Mouse (Mus musculus): ENCODE results near the gene 2610528A11Rik. TPM values are rescaled to one million over a fixed set of nuclear protein-coding genes. Genes with fewer than 3 reads are reported as not detected.
"Not testable (repeated sequence)": the region's sequence is repeated elsewhere in the genome, so short reads cannot be mapped to it uniquely, and the experiment has no call there.

Gene 2610528A11Rik
- polyA plus RNA-seq (2015; fragmentation: Nextera tagmentation; extraction: Ambion mirVana), result 0.27 and 0.39 TPM in 2 replicates

DNA sequence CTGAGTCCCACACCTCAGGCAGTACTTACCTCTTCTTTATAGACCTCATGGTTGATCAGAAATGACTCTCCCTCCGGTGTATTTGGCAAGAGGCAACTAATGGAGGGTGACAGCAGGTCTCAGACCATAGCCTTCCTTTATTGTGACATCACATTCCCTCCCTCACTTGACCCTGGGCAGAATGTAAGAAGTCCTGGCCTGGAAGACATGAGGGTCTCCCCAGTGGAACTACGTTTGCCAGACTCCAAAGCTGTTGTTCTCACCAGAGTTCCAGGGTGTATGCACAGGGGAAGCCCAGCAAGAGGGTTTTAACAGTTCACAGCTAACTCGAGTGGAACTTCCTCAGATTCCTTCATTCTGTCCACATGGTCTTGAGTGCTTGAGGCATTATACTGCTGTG lies at the start of gene 2610528A11Rik:
2610528A11Rik (minus strand) TSS at position 101 of the 400 bp plus-strand sequence.
- no peak within 1 kb of the TSS for H3K9ac ChIP-seq
- no peak within 1 kb of the TSS for H3K4me2 ChIP-seq
- H3K4me3 ChIP-seq, result no peak within 1 kb of the TSS
- no peak within 1 kb of the TSS for H3K27ac ChIP-seq (replicated peaks)
- peaks cover 5% of the 10 kb centered on the region; the same call in 1 of the 2 replicates for H3K36me3 ChIP-seq
- no peak for ATAC-seq (ENCODE audit: low FRiP score, low read depth)
- no peaks in the 10 kb centered on the region for H3K4me1 ChIP-seq (replicated peaks)
- no peaks in the 10 kb centered on the region for H3K9me3 ChIP-seq
- 72% methylated on average over 3 of the region's 3 CpGs for WGBS
- H3K27me3 ChIP-seq, result no peaks in the 10 kb centered on the region

DNA sequence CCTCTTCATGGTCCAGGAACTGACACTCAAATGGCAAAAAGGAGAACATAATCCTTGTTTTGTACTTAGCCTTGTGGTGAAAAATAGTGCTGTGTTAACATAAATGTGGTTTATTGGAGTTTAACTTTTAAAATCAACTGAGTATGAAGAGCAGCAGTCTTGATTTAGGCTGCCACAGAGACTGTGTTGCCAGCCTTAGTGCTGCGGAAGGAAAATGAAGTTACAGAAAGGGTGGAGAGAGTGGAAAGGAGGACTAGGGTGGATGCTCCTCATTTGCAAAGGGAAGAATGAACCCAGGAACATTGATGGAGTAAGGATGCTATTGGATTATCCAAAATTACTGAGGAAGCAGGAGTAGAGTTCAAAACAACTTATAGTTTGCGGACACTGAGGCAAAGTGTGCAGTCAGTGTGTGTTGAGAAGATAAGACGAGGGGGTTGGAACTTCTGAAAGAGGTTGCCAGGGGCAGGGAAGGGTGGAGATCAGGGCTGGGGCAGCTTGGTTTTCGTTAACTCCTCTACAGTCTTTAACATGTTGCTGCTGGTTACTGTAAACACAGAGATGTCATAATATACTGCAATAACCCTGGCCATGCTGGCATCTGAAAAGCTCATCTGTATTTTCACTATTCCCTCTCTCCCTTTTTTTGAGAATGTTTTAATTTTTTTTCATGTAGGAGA lies 49.6 kb upstream of the 2610528A11Rik start:
- H3K4me2 ChIP-seq, result no peak overlapping the region
- no peak overlapping the region for H3K4me3 ChIP-seq
- WGBS, result 85% methylated on average over 4 of the region's 4 CpGs
- H3K27ac ChIP-seq (replicated peaks), result no peak overlapping the region
- H3K27me3 ChIP-seq, result no peaks in the 10 kb centered on the region
- H3K9me3 ChIP-seq, result no peaks in the 10 kb centered on the region
- H3K9ac ChIP-seq, result no peak overlapping the region
- no peak for ATAC-seq (ENCODE audit: low FRiP score, low read depth)
- no peaks in the 10 kb centered on the region for H3K4me1 ChIP-seq (replicated peaks)
- no peaks in the 10 kb centered on the region for H3K36me3 ChIP-seq

GRCm38 (mm10) chr14:37154391-37154790 lies 40.6 kb upstream of the 2610528A11Rik start:
- Histone ChIP-seq H3K36me3 (no peaks in the 10 kb centered on the region), H3K4me2 (no peak overlapping the region), H3K27ac (replicated peaks) (no peak overlapping the region), H3K4me1 (replicated peaks) (no peaks in the 10 kb centered on the region), H3K9ac (no peak overlapping the region), H3K4me3 (no peak overlapping the region), H3K9me3 (no peaks in the 10 kb centered on the region), H3K27me3 (no peaks in the 10 kb centered on the region)
- 96% methylated on average over 1 of the region's 1 CpGs for WGBS
- no peak for ATAC-seq (ENCODE audit: low FRiP score, low read depth)

- Histone ChIP-seq H3K4me2 (no peak overlapping the region), H3K9ac (no peak overlapping the region), H3K9me3 (no peaks in the 10 kb centered on the region), H3K4me1 (replicated peaks) (peaks cover 4% of the 10 kb centered on the region), H3K36me3 (no peaks in the 10 kb centered on the region), H3K27me3 (no peaks in the 10 kb centered on the region), H3K4me3 (no peak overlapping the region), H3K27ac (replicated peaks) (no peak overlapping the region)
- WGBS, result 55% methylated on average over 8 of the region's 8 CpGs
- ATAC-seq (ENCODE audit: low FRiP score, low read depth), result no peak
Measured at GRCm38 (mm10) chr14:37139051-37139710, 25.4 kb upstream of the 2610528A11Rik start.

DNA sequence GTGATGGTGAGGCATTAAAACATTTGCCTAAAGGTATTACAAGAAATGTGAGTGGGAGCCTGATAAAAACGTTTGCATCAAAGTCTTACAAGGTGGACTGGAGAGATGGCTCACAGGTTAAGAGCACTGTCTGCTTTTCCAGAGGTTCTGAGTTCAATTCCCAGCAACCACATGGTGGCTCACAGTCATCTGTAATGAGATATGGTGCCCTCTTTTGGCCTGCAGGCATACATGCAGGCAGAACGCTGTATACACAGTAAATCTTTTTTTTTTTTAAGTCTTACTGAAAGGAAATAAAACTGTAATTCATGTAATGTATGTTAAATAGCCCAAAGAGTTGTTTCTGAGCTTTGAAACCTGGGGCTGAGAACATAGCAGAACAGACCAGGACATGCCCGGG lies 23.8 kb upstream of the 2610528A11Rik start:
- not testable (repeated sequence) for H3K27me3 ChIP-seq; H3K36me3 ChIP-seq; H3K4me3 ChIP-seq; H3K9ac ChIP-seq; H3K9me3 ChIP-seq; H3K27ac ChIP-seq (replicated peaks); H3K4me2 ChIP-seq; ATAC-seq (ENCODE audit: low FRiP score, low read depth)
- 86% methylated on average over 3 of the region's 3 CpGs for WGBS
- H3K4me1 ChIP-seq (replicated peaks), result peaks cover 13% of the 10 kb centered on the region

- no peaks in the 10 kb centered on the region for H3K9me3 ChIP-seq
- 85% methylated on average over 4 of the region's 4 CpGs for WGBS
- no peak overlapping the region for H3K4me2 ChIP-seq
- H3K4me1 ChIP-seq (replicated peaks), result peaks cover 13% of the 10 kb centered on the region
- no peaks in the 10 kb centered on the region for H3K27me3 ChIP-seq
- no peak overlapping the region for H3K27ac ChIP-seq (replicated peaks)
- H3K4me3 ChIP-seq, result no peak overlapping the region
- no peak for ATAC-seq (ENCODE audit: low FRiP score, low read depth)
- no peak overlapping the region for H3K9ac ChIP-seq
- H3K36me3 ChIP-seq, result peaks cover 17% of the 10 kb centered on the region
Measured at GRCm38 (mm10) chr14:37136110-37136509, 22.3 kb upstream of the 2610528A11Rik start.

DNA sequence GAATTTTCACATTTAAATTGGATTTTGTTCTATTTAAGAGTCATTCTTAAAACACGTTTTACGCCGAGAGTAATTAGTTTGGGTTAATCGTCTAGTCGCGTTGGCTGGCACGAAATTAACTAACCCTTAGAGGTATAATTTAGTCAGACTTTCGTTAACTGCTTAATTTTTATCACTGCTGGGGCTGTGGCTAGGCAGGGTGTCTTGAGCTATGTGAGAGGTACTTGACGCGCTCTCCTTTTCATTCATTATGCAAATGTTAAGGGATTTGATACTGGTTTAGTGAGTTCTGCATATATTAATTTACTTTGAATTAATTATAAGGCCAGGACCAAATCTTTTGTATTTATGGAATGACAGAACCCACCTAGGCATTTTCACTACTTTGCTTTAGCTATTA lies 21.8 kb upstream of the 2610528A11Rik start:
- Histone ChIP-seq H3K4me2 (peak overlapping the region; percentile 66), H3K36me3 (peaks cover 20% of the 10 kb centered on the region), H3K27me3 (no peaks in the 10 kb centered on the region), H3K4me1 (replicated peaks) (peaks cover 13% of the 10 kb centered on the region), H3K9ac (peak overlapping the region; percentile 53), H3K4me3 (peak overlapping the region; percentile 72), H3K27ac (replicated peaks) (peak overlapping the region; percentile 75), H3K9me3 (no peaks in the 10 kb centered on the region)
- 2% methylated on average over 10 of the region's 10 CpGs for WGBS
- ATAC-seq (ENCODE audit: low FRiP score, low read depth), result peak; percentile 30; the same call in 1 of the 2 replicates

DNA sequence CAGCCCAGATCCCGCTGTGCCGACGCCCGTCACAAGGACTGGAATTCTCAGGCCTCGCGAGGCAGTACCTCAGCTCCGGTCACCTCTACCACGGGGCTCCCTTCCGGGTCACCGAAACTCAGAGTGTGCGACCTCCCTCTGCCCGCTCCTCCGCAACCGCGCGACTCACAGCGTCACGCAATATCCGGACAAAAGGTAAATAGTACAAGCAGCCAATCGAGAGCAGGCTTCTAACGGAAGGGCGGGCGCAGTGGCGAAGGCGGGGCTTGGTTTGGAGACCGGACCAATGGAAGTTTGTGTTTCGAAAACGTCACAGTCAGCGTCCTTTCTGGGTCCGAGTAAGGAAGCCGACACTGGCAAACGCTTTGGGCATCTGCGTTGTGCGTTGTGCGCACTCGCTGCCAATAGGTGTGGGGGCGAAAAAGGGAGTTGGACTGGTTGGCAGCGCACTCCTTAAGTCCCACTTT lies 21.3 kb upstream of the 2610528A11Rik start, which contains the start of gene Ghitm:
Ghitm (minus strand) TSS at position 146 of the 467 bp plus-strand sequence.
- Histone ChIP-seq H3K4me3 (peak within 1 kb of the TSS; percentile 72), H3K9me3 (no peaks in the 10 kb centered on the region), H3K9ac (peak within 1 kb of the TSS; percentile 68), H3K4me2 (peak within 1 kb of the TSS; percentile 77), H3K4me1 (replicated peaks) (peaks cover 13% of the 10 kb centered on the region), H3K27me3 (no peaks in the 10 kb centered on the region), H3K27ac (replicated peaks) (peak within 1 kb of the TSS; percentile 81), H3K36me3 (peaks cover 25% of the 10 kb centered on the region)
- ATAC-seq (ENCODE audit: low FRiP score, low read depth), result peak; percentile 100
- WGBS, result under 1% methylated on average over 38 of the region's 38 CpGs

GRCm38 (mm10) chr14:37134304-37135126 lies 20.7 kb upstream of the 2610528A11Rik start:
- 2% methylated on average over 40 of the region's 40 CpGs for WGBS
- H3K9ac ChIP-seq, result peak overlapping the region; percentile 68
- no peaks in the 10 kb centered on the region for H3K27me3 ChIP-seq
- peak overlapping the region; percentile 81 for H3K27ac ChIP-seq (replicated peaks)
- peaks cover 27% of the 10 kb centered on the region for H3K36me3 ChIP-seq
- peak overlapping the region; percentile 72 for H3K4me3 ChIP-seq
- peaks cover 13% of the 10 kb centered on the region for H3K4me1 ChIP-seq (replicated peaks)
- no peak for ATAC-seq (ENCODE audit: low FRiP score, low read depth)
- peak overlapping the region; percentile 77 for H3K4me2 ChIP-seq
- H3K9me3 ChIP-seq, result no peaks in the 10 kb centered on the region

- Histone ChIP-seq H3K9ac (no peak overlapping the region), H3K4me3 (no peak overlapping the region), H3K27ac (replicated peaks) (no peak overlapping the region), H3K4me2 (no peak overlapping the region), H3K9me3 (no peaks in the 10 kb centered on the region), H3K4me1 (replicated peaks) (no peaks in the 10 kb centered on the region), H3K36me3 (peaks cover 79% of the 10 kb centered on the region), H3K27me3 (no peaks in the 10 kb centered on the region)
- 42% methylated on average over 4 of the region's 4 CpGs for WGBS
- ATAC-seq (ENCODE audit: low FRiP score, low read depth), result no peak
Measured at GRCm38 (mm10) chr14:37127652-37128051, 13.8 kb upstream of the 2610528A11Rik start.

DNA sequence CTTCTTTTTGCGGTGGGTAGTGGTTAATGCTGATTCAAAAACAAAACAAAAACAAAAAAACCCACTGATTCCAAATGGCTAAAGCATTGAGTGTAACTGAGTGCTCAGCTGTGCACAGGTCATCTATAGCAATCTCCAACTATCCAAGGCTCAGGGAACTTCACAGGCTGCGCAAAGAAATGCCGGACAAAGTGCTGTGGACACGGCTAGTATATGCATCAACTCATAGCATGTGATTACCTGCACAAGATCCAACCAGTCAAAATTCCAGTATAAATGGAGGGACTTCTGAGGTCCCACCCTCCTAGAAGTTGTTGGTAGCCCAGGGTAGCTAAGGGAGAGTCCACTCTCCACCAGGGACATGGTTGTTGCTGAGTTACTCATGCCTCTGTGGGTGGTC lies 5.4 kb upstream of the 2610528A11Rik start:
- ATAC-seq (ENCODE audit: low FRiP score, low read depth), result no peak
- Histone ChIP-seq H3K4me2 (no peak overlapping the region), H3K4me1 (replicated peaks) (no peaks in the 10 kb centered on the region), H3K36me3 (peaks cover 40% of the 10 kb centered on the region), H3K9ac (no peak overlapping the region), H3K27me3 (no peaks in the 10 kb centered on the region), H3K4me3 (no peak overlapping the region), H3K27ac (replicated peaks) (no peak overlapping the region), H3K9me3 (no peaks in the 10 kb centered on the region)
- WGBS, result 98% methylated on average over 4 of the region's 4 CpGs

DNA sequence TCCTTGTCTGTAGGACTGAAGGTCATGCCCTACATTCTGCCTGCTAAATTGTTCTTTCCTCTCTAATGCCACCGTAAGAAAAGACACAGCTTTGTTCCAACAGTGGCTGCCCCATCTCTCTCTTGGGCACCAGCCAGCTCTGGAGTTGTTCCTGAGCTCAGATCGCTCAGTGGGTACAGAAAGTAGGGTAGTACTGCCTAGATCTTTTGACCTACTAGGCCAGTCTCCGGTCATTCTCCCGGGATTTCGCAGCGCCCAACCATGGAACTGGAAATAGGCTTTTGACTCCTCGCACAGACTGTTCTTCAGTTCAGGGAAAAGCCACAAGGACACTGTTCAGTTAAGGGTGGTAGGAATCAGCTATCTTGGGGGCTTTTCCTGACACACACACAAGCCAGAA lies 891 bp downstream of the 2610528A11Rik start:
- Histone ChIP-seq H3K4me1 (replicated peaks) (no peaks in the 10 kb centered on the region), H3K27me3 (no peaks in the 10 kb centered on the region), H3K9me3 (no peaks in the 10 kb centered on the region), H3K9ac (no peak overlapping the region), H3K27ac (replicated peaks) (no peak overlapping the region), H3K4me2 (no peak overlapping the region), H3K36me3 (no peaks in the 10 kb centered on the region), H3K4me3 (no peak overlapping the region)
- 89% methylated on average over 7 of the region's 7 CpGs for WGBS
- no peak for ATAC-seq (ENCODE audit: low FRiP score, low read depth)
